ENCODE assay signal across 8 mouse cellular contexts in genomic region chr6:100439071-100439737, GRCm38 (mm10).
DNase-seq lines count a peak whose midpoint lies in the region; ATAC-seq lines count a peak whose summit lies in the region.

No protein-coding gene starts in this region.

- peaks cover 13% of the 10 kb centered on the region for H3K27me3 ChIP-seq in heart, embryonic 16.5 days (ENCODE audit: control insufficient read depth, insufficient read depth, low read length)
- 0 out of 2 replicates have a peak, but pooled peaks cover 4% of the 10 kb centered on the region for H3K27me3 ChIP-seq in intestine, embryonic 15.5 days (replicated peaks)
- peaks cover 60% of the 10 kb centered on the region for H3K27me3 ChIP-seq in midbrain, embryonic 13.5 days

- H3K9me3 ChIP-seq in heart, embryonic 16.5 days (replicated peaks; ENCODE audit: control insufficient read depth, low read length) = no peaks in the 10 kb centered on the region
- no peaks in the 10 kb centered on the region for H3K9me3 ChIP-seq in intestine, embryonic 15.5 days
- H3K9me3 ChIP-seq in midbrain, embryonic 13.5 days = no peaks in the 10 kb centered on the region

- H3K27ac ChIP-seq in heart, embryonic 16.5 days (ENCODE audit: low read length) = no peak overlapping the region
- H3K27ac ChIP-seq in intestine, embryonic 15.5 days = no peak overlapping the region
- peak overlapping the region; percentile 51; the same call in 1 of the 2 replicates for H3K27ac ChIP-seq in midbrain, embryonic 13.5 days

- WGBS in heart, embryonic 16.5 days = 11% methylated on average over 8 of the region's 8 CpGs
- 10% methylated on average over 8 of the region's 8 CpGs for WGBS in intestine, embryonic 15.5 days
- 12% methylated on average over 8 of the region's 8 CpGs for WGBS in midbrain, embryonic 13.5 days

- H3K36me3 ChIP-seq in heart, embryonic 16.5 days (ENCODE audit: control insufficient read depth, insufficient read depth) = no peaks in the 10 kb centered on the region
- H3K36me3 ChIP-seq in intestine, embryonic 15.5 days = no peaks in the 10 kb centered on the region
- H3K36me3 ChIP-seq in midbrain, embryonic 13.5 days = no peaks in the 10 kb centered on the region

- ATAC-seq in heart, embryonic 16.5 days (replicated peaks; ENCODE audit: extremely low read depth, insufficient read depth, low FRiP score) = no peak
- no peak for ATAC-seq in intestine, embryonic 15.5 days
- no peak; the same call in 1 of the 2 replicates for ATAC-seq in midbrain, embryonic 13.5 days
- ATAC-seq in cerebellum, adult (ENCODE audit: insufficient number of reproducible peaks, low FRiP score, low TSS enrichment) = no peak

- H3K4me3 ChIP-seq in heart, embryonic 16.5 days (ENCODE audit: low read length) = peak overlapping the region; percentile 38
- peak overlapping the region; percentile 2; the same call in 1 of the 2 replicates for H3K4me3 ChIP-seq in intestine, embryonic 15.5 days (replicated peaks)
- peak overlapping the region; percentile 29 for H3K4me3 ChIP-seq in midbrain, embryonic 13.5 days (replicated peaks)

- DNase-seq in heart, postnatal 10 days = no peak
- DNase-seq in brain, adult 2 months (ENCODE audit: low read depth, low spot score) = peak; percentile 62
- DNase-seq in adrenal gland, postnatal 25 days = no peak
- no peak for DNase-seq in kidney, postnatal 36 days

- H3K4me1 ChIP-seq in heart, embryonic 16.5 days (ENCODE audit: control insufficient read depth, insufficient read depth, low read length) = peaks cover 13% of the 10 kb centered on the region
- peaks cover 10% of the 10 kb centered on the region for H3K4me1 ChIP-seq in intestine, embryonic 15.5 days (replicated peaks)
- H3K4me1 ChIP-seq in midbrain, embryonic 13.5 days (replicated peaks) = peaks cover 20% of the 10 kb centered on the region

- peak overlapping the region; percentile 64 for H3K4me2 ChIP-seq in heart, embryonic 16.5 days (ENCODE audit: low read depth, low read length)
- peak overlapping the region; percentile 53 for H3K4me2 ChIP-seq in intestine, embryonic 15.5 days (replicated peaks)
- H3K4me2 ChIP-seq in midbrain, embryonic 13.5 days (replicated peaks) = peak overlapping the region; percentile 57

- intact Hi-C loops in heart, postnatal 10 days (cut with DNase I) = no loop called here

- no peak overlapping the region for H3K9ac ChIP-seq in heart, embryonic 16.5 days (ENCODE audit: low read length)
- 0 out of 2 replicates have a peak overlapping the region, but pooled peaks have one; percentile 0 for H3K9ac ChIP-seq in intestine, embryonic 15.5 days
- peak overlapping the region; percentile 44; the same call in 1 of the 2 replicates for H3K9ac ChIP-seq in midbrain, embryonic 13.5 days (replicated peaks)
